Mouse (Mus musculus): ENCODE results near the gene Sort1.

- no peak for TF ChIP-seq CTCF (IDR thresholded peaks at IDR 0.05; ENCODE audit: borderline replicate concordance, insufficient read depth, low read depth, low read length)
- TF ChIP-seq POLR2A (IDR thresholded peaks at IDR 0.05; ENCODE audit: borderline replicate concordance, insufficient read depth, low read length): no peak
Observed at GRCm38 (mm10) chr3:108297603-108298553, 14.0 kb downstream of the Sort1 start.

Measured in cerebellum, adult 2 months (tissue).